Mouse (Mus musculus): ENCODE results near the gene Hepacam. TPM values are rescaled to one million over a fixed set of nuclear protein-coding genes. Genes with fewer than 3 reads are reported as not detected.

Hepacam gene
- polyA plus RNA-seq, 1 experiment from 2014 or later: not detected

DNA sequence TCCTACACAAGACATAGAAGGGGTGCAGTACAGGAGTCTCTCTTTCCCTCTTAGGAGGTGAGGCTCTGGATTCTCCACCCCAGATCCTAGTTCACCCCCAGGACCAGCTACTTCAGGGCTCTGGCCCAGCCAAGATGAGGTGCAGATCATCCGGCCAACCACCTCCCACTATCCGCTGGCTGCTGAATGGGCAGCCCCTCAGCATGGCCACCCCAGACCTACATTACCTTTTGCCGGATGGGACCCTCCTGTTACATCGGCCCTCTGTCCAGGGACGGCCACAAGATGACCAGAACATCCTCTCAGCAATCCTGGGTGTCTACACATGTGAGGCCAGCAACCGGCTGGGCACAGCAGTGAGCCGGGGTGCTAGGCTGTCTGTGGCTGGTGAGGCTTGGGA, 35.4 kb downstream of the Hepacam start:
- WGBS: 83% methylated on average over 7 of the region's 7 CpGs
- Histone ChIP-seq H3K36me3 (ENCODE audit: control insufficient read depth, insufficient read depth, low read length) (no peaks in the 10 kb centered on the region), H3K4me1 (ENCODE audit: control insufficient read depth, insufficient read depth, low read length) (no peaks in the 10 kb centered on the region), H3K9ac (ENCODE audit: low read length) (no peak overlapping the region), H3K4me2 (ENCODE audit: low read depth, low read length) (no peak overlapping the region), H3K4me3 (replicated peaks; ENCODE audit: low read length) (peak overlapping the region; percentile 31), H3K27ac (ENCODE audit: low read length) (no peak overlapping the region), H3K27me3 (ENCODE audit: control insufficient read depth, insufficient read depth, low read length) (no peaks in the 10 kb centered on the region), H3K9me3 (replicated peaks; ENCODE audit: control insufficient read depth, low read length) (no peaks in the 10 kb centered on the region)
- ATAC-seq (ENCODE audit: insufficient read depth, low FRiP score): no peak

GRCm38 (mm10) chr9:37403011-37403410, 35.9 kb downstream of the Hepacam start:
- WGBS: 81% methylated on average over 7 of the region's 7 CpGs
- no peaks in the 10 kb centered on the region for H3K27me3 ChIP-seq (ENCODE audit: control insufficient read depth, insufficient read depth, low read length)
- H3K9me3 ChIP-seq (replicated peaks; ENCODE audit: control insufficient read depth, low read length): no peaks in the 10 kb centered on the region
- no peak overlapping the region for H3K9ac ChIP-seq (ENCODE audit: low read length)
- H3K4me1 ChIP-seq (ENCODE audit: control insufficient read depth, insufficient read depth, low read length): no peaks in the 10 kb centered on the region
- peak overlapping the region; percentile 31 for H3K4me3 ChIP-seq (replicated peaks; ENCODE audit: low read length)
- no peak for ATAC-seq (ENCODE audit: insufficient read depth, low FRiP score)
- no peak overlapping the region for H3K27ac ChIP-seq (ENCODE audit: low read length)
- 0 out of 2 replicates have a peak overlapping the region, but pooled peaks have one; percentile 11 for H3K4me2 ChIP-seq (ENCODE audit: low read depth, low read length)
- no peaks in the 10 kb centered on the region for H3K36me3 ChIP-seq (ENCODE audit: control insufficient read depth, insufficient read depth, low read length)

DNA sequence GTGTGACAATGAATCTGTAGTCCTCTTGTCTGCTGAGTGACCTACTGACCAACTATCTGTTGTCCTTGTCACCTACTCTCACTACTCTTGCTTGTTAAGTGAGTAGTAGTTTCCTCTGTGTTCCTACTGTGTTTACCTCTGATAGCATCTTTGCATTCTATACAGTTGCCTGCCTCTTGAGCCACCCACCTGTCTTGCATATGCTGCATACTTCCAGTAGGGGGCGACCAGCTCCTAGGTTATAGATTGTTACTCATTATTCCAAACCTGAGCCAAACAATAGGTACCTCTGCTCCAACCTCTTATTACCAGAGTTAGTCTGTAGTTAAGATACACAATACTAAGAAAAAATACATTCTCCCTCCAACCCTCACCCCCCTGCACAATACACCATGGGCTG, 39.2 kb downstream of the Hepacam start:
- Histone ChIP-seq H3K9ac (ENCODE audit: low read length) (no peak overlapping the region), H3K4me3 (replicated peaks; ENCODE audit: low read length) (no peak overlapping the region), H3K36me3 (ENCODE audit: control insufficient read depth, insufficient read depth, low read length) (no peaks in the 10 kb centered on the region), H3K4me1 (ENCODE audit: control insufficient read depth, insufficient read depth, low read length) (no peaks in the 10 kb centered on the region), H3K4me2 (ENCODE audit: low read depth, low read length) (no peak overlapping the region), H3K27me3 (ENCODE audit: control insufficient read depth, insufficient read depth, low read length) (no peaks in the 10 kb centered on the region), H3K9me3 (replicated peaks; ENCODE audit: control insufficient read depth, low read length) (no peaks in the 10 kb centered on the region), H3K27ac (ENCODE audit: low read length) (no peak overlapping the region)
- no peak for ATAC-seq (ENCODE audit: insufficient read depth, low FRiP score)
- 0% methylated on average over 1 of the region's 1 CpGs for WGBS

GRCm38 (mm10) chr9:37407850-37408502, 40.8 kb downstream of the Hepacam start:
- H3K9ac ChIP-seq (ENCODE audit: low read length): no peak overlapping the region
- H3K4me3 ChIP-seq (replicated peaks; ENCODE audit: low read length): no peak overlapping the region
- no peaks in the 10 kb centered on the region for H3K4me1 ChIP-seq (ENCODE audit: control insufficient read depth, insufficient read depth, low read length)
- no peaks in the 10 kb centered on the region for H3K36me3 ChIP-seq (ENCODE audit: control insufficient read depth, insufficient read depth, low read length)
- no peak for ATAC-seq (ENCODE audit: insufficient read depth, low FRiP score)
- WGBS: 18% methylated on average over 19 of the region's 19 CpGs
- H3K27ac ChIP-seq (ENCODE audit: low read length): no peak overlapping the region
- no peaks in the 10 kb centered on the region for H3K27me3 ChIP-seq (ENCODE audit: control insufficient read depth, insufficient read depth, low read length)
- no peak overlapping the region for H3K4me2 ChIP-seq (ENCODE audit: low read depth, low read length)
- no peaks in the 10 kb centered on the region for H3K9me3 ChIP-seq (replicated peaks; ENCODE audit: control insufficient read depth, low read length)

DNA sequence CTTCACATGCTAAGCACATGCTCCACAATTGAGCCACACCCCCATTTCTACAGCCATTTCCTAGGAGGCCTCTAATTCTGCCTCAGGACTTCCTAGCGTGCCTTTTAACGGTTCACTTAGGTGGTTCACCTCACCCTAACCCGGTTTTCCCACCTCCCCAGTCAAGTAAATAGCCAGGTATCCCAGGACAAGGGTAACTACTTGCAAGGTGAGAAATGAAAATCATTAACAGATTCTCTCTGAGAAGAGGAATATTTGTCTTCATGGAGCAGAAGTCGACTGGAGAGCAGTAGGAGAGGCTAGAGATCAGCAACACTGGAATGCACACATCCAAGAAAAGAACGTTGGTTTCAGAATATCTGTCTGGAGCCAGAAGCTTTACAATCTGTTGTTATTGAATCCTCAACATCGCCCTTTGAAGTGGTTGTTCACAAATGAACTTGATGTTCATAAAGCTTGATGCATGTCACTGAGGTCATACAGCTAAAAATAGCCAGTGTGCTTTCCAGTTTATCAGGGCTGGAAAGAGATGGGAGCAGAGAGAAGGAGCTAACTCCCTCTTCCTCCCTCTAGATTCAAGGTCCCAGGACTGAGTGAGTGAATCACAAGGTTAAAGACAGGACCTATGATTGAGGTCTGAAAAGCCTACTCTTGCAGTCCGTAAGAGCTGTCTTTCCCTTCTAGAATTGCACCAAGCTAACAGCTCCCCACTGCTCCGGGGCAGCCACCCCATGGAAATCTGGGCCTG, 42.7 kb downstream of the Hepacam start:
- H3K4me2 ChIP-seq (ENCODE audit: low read depth, low read length): no peak overlapping the region
- H3K4me3 ChIP-seq (replicated peaks; ENCODE audit: low read length): no peak overlapping the region
- H3K4me1 ChIP-seq (ENCODE audit: control insufficient read depth, insufficient read depth, low read length): no peaks in the 10 kb centered on the region
- no peak overlapping the region for H3K9ac ChIP-seq (ENCODE audit: low read length)
- no peak overlapping the region for H3K27ac ChIP-seq (ENCODE audit: low read length)
- no peaks in the 10 kb centered on the region for H3K36me3 ChIP-seq (ENCODE audit: control insufficient read depth, insufficient read depth, low read length)
- no peaks in the 10 kb centered on the region for H3K9me3 ChIP-seq (replicated peaks; ENCODE audit: control insufficient read depth, low read length)
- no peaks in the 10 kb centered on the region for H3K27me3 ChIP-seq (ENCODE audit: control insufficient read depth, insufficient read depth, low read length)
- ATAC-seq (ENCODE audit: insufficient read depth, low FRiP score): no peak
- WGBS: 66% methylated on average over 8 of the region's 8 CpGs

- H3K4me1 ChIP-seq (ENCODE audit: control insufficient read depth, insufficient read depth, low read length): no peaks in the 10 kb centered on the region
- no peaks in the 10 kb centered on the region for H3K36me3 ChIP-seq (ENCODE audit: control insufficient read depth, insufficient read depth, low read length)
- no peak overlapping the region for H3K27ac ChIP-seq (ENCODE audit: low read length)
- no peak for ATAC-seq (ENCODE audit: insufficient read depth, low FRiP score)
- WGBS: 44% methylated on average over 3 of the region's 3 CpGs
- H3K27me3 ChIP-seq (ENCODE audit: control insufficient read depth, insufficient read depth, low read length): no peaks in the 10 kb centered on the region
- H3K4me2 ChIP-seq (ENCODE audit: low read depth, low read length): no peak overlapping the region
- no peaks in the 10 kb centered on the region for H3K9me3 ChIP-seq (replicated peaks; ENCODE audit: control insufficient read depth, low read length)
- no peak overlapping the region for H3K4me3 ChIP-seq (replicated peaks; ENCODE audit: low read length)
- no peak overlapping the region for H3K9ac ChIP-seq (ENCODE audit: low read length)
These were observed 45.8 kb downstream of the Hepacam start for GRCm38 (mm10) chr9:37412989-37413388.

DNA sequence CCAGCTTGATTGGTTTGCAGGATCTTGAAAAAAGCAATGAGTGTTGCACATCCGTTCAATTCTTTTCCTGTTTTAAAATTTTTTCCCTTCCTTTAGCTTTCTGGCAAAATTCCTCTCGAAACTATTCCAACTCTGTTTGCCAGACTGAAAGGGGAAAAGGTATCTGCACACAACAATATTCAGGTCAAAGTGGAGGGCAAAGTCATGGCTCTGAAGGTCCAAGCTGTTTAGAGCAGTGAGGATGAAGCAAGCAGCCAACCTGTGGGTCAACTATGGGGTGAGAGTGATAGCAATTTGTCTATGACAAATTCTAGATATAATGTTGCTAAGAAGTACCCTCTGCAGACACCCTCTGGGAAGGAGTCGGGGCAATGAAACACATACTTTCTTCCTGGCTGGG, 47.5 kb downstream of the Hepacam start:
- WGBS: 66% methylated on average over 3 of the region's 3 CpGs
- Histone ChIP-seq H3K27ac (ENCODE audit: low read length) (no peak overlapping the region), H3K4me2 (ENCODE audit: low read depth, low read length) (no peak overlapping the region), H3K27me3 (ENCODE audit: control insufficient read depth, insufficient read depth, low read length) (no peaks in the 10 kb centered on the region), H3K4me1 (ENCODE audit: control insufficient read depth, insufficient read depth, low read length) (no peaks in the 10 kb centered on the region), H3K9ac (ENCODE audit: low read length) (no peak overlapping the region), H3K36me3 (ENCODE audit: control insufficient read depth, insufficient read depth, low read length) (no peaks in the 10 kb centered on the region), H3K4me3 (replicated peaks; ENCODE audit: low read length) (no peak overlapping the region), H3K9me3 (replicated peaks; ENCODE audit: control insufficient read depth, low read length) (no peaks in the 10 kb centered on the region)
- ATAC-seq (ENCODE audit: insufficient read depth, low FRiP score): no peak

DNA sequence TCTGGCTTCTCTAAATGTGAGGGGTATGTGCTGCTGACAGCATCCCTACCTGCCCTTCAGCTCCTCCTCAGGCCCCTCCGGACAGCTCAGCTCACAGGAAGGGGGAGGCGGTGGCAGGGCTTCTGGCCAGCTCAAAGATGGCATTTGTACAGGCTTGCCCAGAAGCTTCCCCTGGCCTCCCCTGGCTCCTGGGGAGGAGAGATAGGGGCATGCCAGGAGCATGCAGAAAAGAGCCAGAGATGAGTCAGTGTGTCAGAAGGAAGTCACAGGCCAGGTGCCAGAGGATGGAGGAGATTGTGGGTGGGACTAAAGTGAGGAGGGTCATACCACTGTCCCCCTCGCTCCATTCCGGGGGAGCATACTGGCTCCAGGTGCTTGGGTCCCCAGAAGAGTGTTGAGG, 51.6 kb downstream of the Hepacam start:
- no peaks in the 10 kb centered on the region for H3K4me1 ChIP-seq (ENCODE audit: control insufficient read depth, insufficient read depth, low read length)
- 73% methylated on average over 4 of the region's 4 CpGs for WGBS
- no peaks in the 10 kb centered on the region for H3K9me3 ChIP-seq (replicated peaks; ENCODE audit: control insufficient read depth, low read length)
- H3K27ac ChIP-seq (ENCODE audit: low read length): no peak overlapping the region
- H3K4me3 ChIP-seq (replicated peaks; ENCODE audit: low read length): no peak overlapping the region
- no peak overlapping the region for H3K4me2 ChIP-seq (ENCODE audit: low read depth, low read length)
- no peak for ATAC-seq (ENCODE audit: insufficient read depth, low FRiP score)
- no peak overlapping the region for H3K9ac ChIP-seq (ENCODE audit: low read length)
- H3K27me3 ChIP-seq (ENCODE audit: control insufficient read depth, insufficient read depth, low read length): no peaks in the 10 kb centered on the region
- H3K36me3 ChIP-seq (ENCODE audit: control insufficient read depth, insufficient read depth, low read length): no peaks in the 10 kb centered on the region

GRCm38 (mm10) chr9:37420676-37421075, 53.5 kb downstream of the Hepacam start:
- under 1% methylated on average over 27 of the region's 27 CpGs for WGBS
- Histone ChIP-seq H3K27ac (ENCODE audit: low read length) (no peak overlapping the region), H3K9ac (ENCODE audit: low read length) (peak overlapping the region; percentile 55; the same call in 1 of the 2 replicates), H3K4me3 (replicated peaks; ENCODE audit: low read length) (peak overlapping the region; percentile 40), H3K4me2 (ENCODE audit: low read depth, low read length) (peak overlapping the region; percentile 57), H3K9me3 (replicated peaks; ENCODE audit: control insufficient read depth, low read length) (no peaks in the 10 kb centered on the region), H3K4me1 (ENCODE audit: control insufficient read depth, insufficient read depth, low read length) (no peaks in the 10 kb centered on the region), H3K27me3 (ENCODE audit: control insufficient read depth, insufficient read depth, low read length) (no peaks in the 10 kb centered on the region), H3K36me3 (ENCODE audit: control insufficient read depth, insufficient read depth, low read length) (no peaks in the 10 kb centered on the region)
- ATAC-seq (ENCODE audit: insufficient read depth, low FRiP score): peak; percentile 95
